Mouse (Mus musculus) heart, postnatal 10 days (tissue): Measurements from ENCODE around the gene Rnase2a. TPM values are rescaled to one million over a fixed set of nuclear protein-coding genes. Genes with fewer than 3 reads are reported as not detected.
"Not testable (repeated sequence)": the region's sequence is repeated elsewhere in the genome, so short reads cannot be mapped to it uniquely, and the experiment has no call there.

Experiments used
- DNase-seq, 2 experiments: peaks; one replicate each; pipeline ENCODE4 v3.0.0; 2021
- intact Hi-C: fragments of 180-260 bp; cut with DNase I; formaldehyde crosslinking; loops from one replicate; pipeline ENCODE4 v1.15.1; 2025
- total RNA-seq, 2 experiments: library from RNA; stranded (reverse); gene quantifications; 2 replicates each; pipeline ENCODE4 v1.2.3; 2021

Gene Rnase2a
- total RNA-seq, result not detected

GRCm38 (mm10) chr14:51256041-51256440, at the start of gene Rnase2a:
Rnase2a (minus strand) TSS chr14:51256112.
- DNase-seq, result no peak
- intact Hi-C loops, result no loop called here

DNA sequence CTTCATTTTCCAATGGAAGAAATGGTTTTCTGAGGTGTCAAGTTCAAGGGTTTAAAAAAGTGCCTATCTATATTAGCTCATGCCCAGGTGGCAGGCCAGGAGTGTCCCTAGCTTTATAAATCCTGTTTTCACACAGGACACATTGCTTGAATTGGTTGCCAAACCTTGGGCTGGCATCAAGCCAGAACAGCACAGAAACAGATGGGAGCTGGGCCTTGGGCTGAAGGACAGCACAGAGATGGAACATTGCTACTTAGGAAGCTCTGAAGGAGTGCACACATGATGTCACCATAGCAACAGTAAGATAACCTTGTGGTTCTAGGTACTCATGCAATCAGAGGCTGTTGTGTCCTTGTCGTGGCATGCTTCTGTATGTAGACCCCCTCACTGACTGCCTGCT, 35.6 kb upstream of the Rnase2a start:
- intact Hi-C loops, result loop anchor here (5.0 kb wide), 1 partner anchor 41 kb away; no protein-coding TSS in a partner anchor
- DNase-seq, result no peak

DNA sequence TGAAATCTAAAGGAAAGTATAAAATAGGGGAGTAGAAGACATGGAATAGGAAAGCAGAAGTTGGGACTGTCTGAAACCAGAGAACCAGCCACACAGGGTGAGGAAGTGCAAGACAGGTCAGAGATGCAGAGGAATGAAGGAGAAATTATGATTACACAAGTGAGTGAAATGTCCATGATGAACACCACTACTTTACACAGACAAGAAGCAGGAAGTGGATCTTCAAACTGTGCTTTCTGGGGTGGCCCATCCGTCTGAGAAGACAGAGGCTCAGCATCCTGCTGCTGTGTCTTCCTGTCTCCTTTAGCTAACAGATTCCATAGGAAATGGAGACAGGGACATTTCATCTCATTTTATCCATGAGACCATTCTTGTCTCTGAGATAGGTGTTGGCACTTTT, 22.6 kb upstream of the Rnase2a start:
- intact Hi-C loops, DNase-seq: not testable (repeated sequence)

GRCm38 (mm10) chr14:51268677-51269076, 12.8 kb upstream of the Rnase2a start:
- peak in 1 of 2 experiments; percentile 10 for DNase-seq
- intact Hi-C loops, result no loop called here

GRCm38 (mm10) chr14:51266113-51266512, 10.2 kb upstream of the Rnase2a start:
- intact Hi-C loops, result loop anchor here (1.0 to 2.0 kb wide), 2 partner anchors 91 to 164 kb away; no protein-coding TSS in a partner anchor
- DNase-seq, result peak; percentile 86 to 90

DNA sequence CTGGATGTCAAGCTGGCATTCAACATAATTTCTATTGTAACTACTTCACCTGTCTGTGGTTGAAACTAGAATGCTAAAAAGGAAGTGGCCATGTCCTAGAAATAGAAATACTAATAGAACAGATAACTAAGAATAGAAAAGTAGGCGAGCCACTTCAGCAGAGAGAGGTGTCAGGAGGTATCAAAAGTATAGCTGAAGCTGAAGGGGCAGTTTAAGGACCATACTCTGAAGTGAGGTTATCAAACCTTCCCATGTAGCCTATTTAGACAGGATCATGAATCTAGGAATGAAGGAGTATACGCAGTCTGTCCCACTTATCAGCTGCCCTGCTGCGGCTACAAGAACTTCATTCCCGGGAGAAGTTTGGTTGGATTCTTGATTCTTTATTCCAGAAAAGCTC, 9.8 kb upstream of the Rnase2a start:
- peak in 1 of 2 experiments; percentile 7 for DNase-seq
- intact Hi-C loops, result loop anchor here (1.0 to 2.0 kb wide), 2 partner anchors 91 to 163 kb away; no protein-coding TSS in a partner anchor

DNA sequence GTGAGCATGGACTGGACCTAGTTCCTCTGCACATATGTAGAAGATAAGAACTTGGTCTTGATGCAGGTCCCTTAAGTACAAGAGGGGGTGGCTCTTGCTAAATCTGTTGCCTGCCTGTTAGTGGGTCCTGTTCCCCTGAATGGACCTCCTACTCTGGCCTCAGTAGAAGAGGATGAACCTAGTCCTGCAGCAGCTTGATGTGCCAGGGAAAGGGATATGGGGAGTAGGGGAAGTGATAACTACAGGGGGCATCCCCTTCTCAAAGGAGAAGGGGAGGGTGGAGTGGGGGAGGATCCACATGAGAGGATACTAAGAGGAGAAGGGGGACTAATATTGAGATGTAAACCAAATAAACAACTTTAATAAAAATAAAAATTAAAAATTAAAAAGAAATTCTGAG, 6.5 kb upstream of the Rnase2a start:
- intact Hi-C loops, result loop anchor here (2.0 kb wide), 1 partner anchor 20 kb away; no protein-coding TSS in a partner anchor

DNA sequence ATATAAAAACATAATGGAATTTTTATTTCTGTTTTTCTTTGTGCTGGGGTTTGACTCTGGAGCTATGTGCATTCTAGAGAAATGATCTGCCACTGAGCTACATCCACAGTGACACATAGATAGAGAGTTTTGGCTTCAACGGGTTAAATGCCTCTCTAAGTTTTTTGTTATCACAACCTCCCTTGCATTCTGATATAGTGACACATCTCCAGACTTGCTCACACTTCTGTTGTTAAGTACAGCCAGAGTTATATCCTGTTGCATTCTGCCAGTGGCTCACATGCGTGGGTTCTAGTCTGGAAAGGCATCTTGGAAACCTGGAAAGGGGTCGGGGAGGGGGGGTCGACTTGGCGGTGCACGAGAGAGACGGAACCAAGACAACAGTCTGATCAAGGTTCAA, 3.8 kb upstream of the Rnase2a start:
- no peak for DNase-seq
- intact Hi-C loops, result no loop called here

More for the DNA sequence above, 6.5 kb upstream of the Rnase2a start:
- DNase-seq, result no peak

DNA sequence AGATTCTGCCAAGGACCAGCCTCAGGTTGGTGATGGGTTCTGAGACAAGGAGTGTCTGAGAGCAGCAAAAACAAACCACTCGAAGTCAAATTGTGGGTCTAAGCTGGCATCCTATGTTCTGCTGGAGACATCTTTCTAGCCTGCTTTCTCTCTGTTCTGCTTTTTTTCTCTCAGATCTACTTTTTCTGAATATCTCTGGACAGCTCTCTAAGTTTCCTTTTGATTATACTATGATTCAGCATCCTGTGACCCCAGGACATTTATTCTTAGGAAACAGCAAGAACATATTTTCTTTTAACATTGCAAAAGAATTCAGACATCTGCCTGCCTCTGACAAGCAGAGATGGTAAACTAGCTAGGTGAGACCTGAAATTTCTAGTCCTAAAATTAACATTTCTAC, 2.3 kb downstream of the Rnase2a start:
- DNase-seq, result no peak
- intact Hi-C loops, result loop anchor here (5.0 kb wide), 2 partner anchors 504 to 589 kb away; no protein-coding TSS in a partner anchor

DNA sequence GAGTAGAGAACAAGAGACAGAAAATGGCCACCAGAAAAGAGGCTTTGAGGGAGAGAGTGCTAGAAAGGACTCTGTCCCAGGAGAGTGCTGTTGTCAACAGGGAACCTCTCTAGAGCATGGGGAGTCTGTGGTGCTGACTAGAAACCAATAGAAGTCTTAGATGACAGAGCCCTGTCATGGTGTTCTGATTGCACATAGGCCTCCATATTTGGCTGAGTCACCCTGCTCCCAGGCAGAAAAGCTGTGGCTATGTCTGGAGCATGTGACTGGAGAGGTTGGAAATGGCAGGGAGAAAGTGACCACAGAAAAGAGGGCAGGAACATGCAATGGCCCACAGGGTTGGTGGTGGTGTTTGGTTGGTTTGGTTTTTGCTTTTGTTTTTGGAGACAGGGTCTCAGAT, 3.7 kb downstream of the Rnase2a start:
- not testable (repeated sequence) for DNase-seq
- intact Hi-C loops, result loop anchor here (5.0 kb wide), 2 partner anchors 505 to 590 kb away; no protein-coding TSS in a partner anchor

GRCm38 (mm10) chr14:51250348-51250747, 5.6 kb downstream of the Rnase2a start:
- DNase-seq, result no peak
- intact Hi-C loops, result loop anchor here (5.0 kb wide), 2 partner anchors 507 to 592 kb away; no protein-coding TSS in a partner anchor

GRCm38 (mm10) chr14:51247736-51248135, 8.2 kb downstream of the Rnase2a start:
- intact Hi-C loops, result no loop called here
- DNase-seq, result no peak

GRCm38 (mm10) chr14:51240899-51241298, 15.0 kb downstream of the Rnase2a start:
- DNase-seq, result peak; percentile 53 to 62
- intact Hi-C loops, result loop anchor here (1.0 kb wide), 1 partner anchor 65 kb away; no protein-coding TSS in a partner anchor

GRCm38 (mm10) chr14:51237488-51237887, 18.4 kb downstream of the Rnase2a start:
- DNase-seq, intact Hi-C loops: not testable (repeated sequence)

DNA sequence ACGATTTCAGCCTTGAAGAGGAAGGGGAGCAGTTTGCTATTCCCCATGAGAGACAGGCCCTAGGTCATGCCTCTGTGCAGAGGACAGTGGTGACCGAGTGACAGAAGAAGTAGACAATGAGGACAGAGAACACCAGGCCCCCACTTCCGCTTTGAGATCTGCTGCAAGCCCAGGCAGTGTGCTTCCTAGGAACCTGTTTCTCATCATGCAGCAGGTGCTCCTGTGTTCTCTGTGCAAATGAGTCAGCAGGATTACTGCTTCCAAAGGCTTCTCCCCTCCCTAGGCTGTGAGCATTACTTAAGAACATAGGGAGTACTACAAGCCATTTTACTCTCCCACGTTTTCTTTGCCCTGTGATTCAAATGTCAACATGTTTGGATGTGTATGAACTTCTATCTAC, 26.3 kb downstream of the Rnase2a start:
- intact Hi-C loops, DNase-seq: not testable (repeated sequence)

DNA sequence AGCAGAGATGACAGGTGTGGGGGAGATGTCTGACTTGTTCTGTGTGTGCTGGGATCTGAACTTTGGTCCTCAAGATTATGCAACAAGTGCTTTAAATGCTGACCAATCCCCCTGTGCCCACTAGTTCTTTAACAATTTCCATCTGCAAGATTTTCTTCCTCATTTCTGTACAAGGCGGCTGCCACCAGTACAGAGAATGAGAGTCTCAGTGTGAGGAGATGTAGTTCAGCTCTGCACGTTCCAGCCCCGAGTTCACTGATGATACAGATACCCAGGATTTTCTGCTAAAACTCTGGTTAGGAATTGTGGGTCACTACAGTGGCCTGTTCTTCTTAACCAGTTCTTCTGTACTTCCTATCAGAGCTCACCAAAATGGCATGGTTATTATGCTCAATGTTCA, 35.8 kb downstream of the Rnase2a start:
- DNase-seq, intact Hi-C loops: not testable (repeated sequence)

Other genes starting within 250 kb of the Rnase2a start
- under 1 TPM; 0.17 TPM for gene Rnase10, start 248.4 kb downstream of the Rnase2a start, total RNA-seq
- gene Rnase9, start 214.2 kb downstream of the Rnase2a start, total RNA-seq, result not detected
- not detected for gene Rnase11, start 205.9 kb downstream of the Rnase2a start, total RNA-seq
- not detected for gene Rnase12, start 198.5 kb downstream of the Rnase2a start, total RNA-seq
- gene Olfr750, start 181.7 kb downstream of the Rnase2a start, total RNA-seq, result not detected
- 10 to 100 TPM; 45.4 to 46.9 TPM for gene Rnase4, start 165.0 kb downstream of the Rnase2a start, total RNA-seq
- gene Ang, start 165.0 kb downstream of the Rnase2a start, total RNA-seq, result 1 to 10 TPM; 3.2 to 4.0 TPM
- gene Eddm3b, start 141.7 kb downstream of the Rnase2a start, total RNA-seq, result not detected
- under 1 TPM; 0.31 to 0.69 TPM for gene Rnase6, start 132.2 kb downstream of the Rnase2a start, total RNA-seq
- gene Rnase1, start 109.3 kb downstream of the Rnase2a start, total RNA-seq, result under 1 TPM; 0.52 to 0.72 TPM
- gene Rnase2b, start 93.9 kb downstream of the Rnase2a start, total RNA-seq, result not detected
- gene Ang2, start 57.0 kb downstream of the Rnase2a start, total RNA-seq, result not detected
- not detected for gene Ear14, start 52.7 kb downstream of the Rnase2a start, total RNA-seq
- not detected for gene Gm7247, start 105.6 kb upstream of the Rnase2a start, total RNA-seq
- not detected for gene Vmn2r88, start 154.7 kb upstream of the Rnase2a start, total RNA-seq
- gene Vmn2r89, start 195.7 kb upstream of the Rnase2a start, total RNA-seq, result not detected